ENCODE assay signal across 12 mouse cellular contexts in the genomic region with DNA sequence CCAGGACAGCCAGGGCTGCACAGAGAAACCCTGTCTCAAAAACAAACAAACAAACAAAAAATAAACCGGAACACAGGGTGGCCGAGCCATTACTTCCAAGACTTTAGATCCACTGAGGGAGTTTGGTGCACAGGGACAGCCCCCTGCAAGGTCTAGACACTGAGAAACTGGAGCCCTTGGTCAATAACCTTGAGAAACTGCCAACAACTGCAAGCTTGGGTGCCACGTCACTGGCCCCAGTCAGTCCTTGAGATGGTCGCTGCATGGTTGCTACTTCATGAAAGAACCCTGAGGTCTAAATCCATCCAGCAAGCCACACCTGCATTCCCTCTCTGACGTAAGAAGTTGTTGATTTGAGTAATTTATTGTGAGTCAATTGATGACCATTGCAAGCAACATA. TPM values are rescaled to one million over a fixed set of nuclear protein-coding genes. Genes with fewer than 3 reads are reported as not detected.
"Had no signal": no experiment of that assay in that cellular context is flagged by ENCODE, and none has a peak within 500 bp of the region (broad histone marks: within the 10 kb centered on the region; RNA-seq: fewer than 3 reads in every experiment).

No protein-coding gene starts in this region.

- DNase-seq: kidney, adult 18-20 months; kidney, adult 9 months; kidney, postnatal 14 days; kidney, postnatal 4 days; liver; lung, adult 18-20 months; lung, postnatal 10 days; lung, postnatal 36 days; right cerebral cortex, postnatal 4 days; thymus, postnatal 25 days had no signal

RNA-seq across cellular contexts. Expression of a gene that starts 9.9 kb away (rescaled TPM):
- total RNA-seq: monocyte, adult 5-6 weeks; neutrophil, adult 5-6 weeks had no signal
